Mouse (Mus musculus) C2C12 (cell line): Measurements from ENCODE around the gene Tnk2.

Experiments
- CEBPB ChIP-seq: IDR thresholded peaks from one replicate; pipeline ENCODE4 v1.6.1; 2011; ENCODE audit warnings: low read depth, mild to moderate bottlenecking, control low read depth, moderate library complexity
- CTCF ChIP-seq: IDR thresholded peaks from one replicate; pipeline ENCODE4 v1.5.1; 2011; ENCODE audit not compliant: control insufficient read depth, insufficient read depth, insufficient read length
- MAX ChIP-seq: IDR thresholded peaks from one replicate; pipeline ENCODE4 v1.6.1; 2011; ENCODE audit warnings: mild to moderate bottlenecking, control low read depth
- MYOG ChIP-seq: IDR thresholded peaks from one replicate; pipeline ENCODE4 v1.6.1; 2011; ENCODE audit not compliant: control insufficient read depth, insufficient read length; ENCODE audit errors: extremely low read depth
- USF1 ChIP-seq: IDR thresholded peaks from one replicate; pipeline ENCODE4 v1.6.1; 2011; ENCODE audit warnings: low read depth, mild to moderate bottlenecking, control low read depth, moderate library complexity

- TF ChIP-seq MAX (no peak), CEBPB (no peak), CTCF (no peak), USF1 (no peak), MYOG (no peak)
These were observed 33.0 kb upstream of the Tnk2 start for GRCm38 (mm10) chr16:32610460-32611255.
